Mouse (Mus musculus) bone marrow, adult 2 months (tissue): Measurements from ENCODE around the gene A930002H24Rik.

ENCODE experiments used
- CTCF ChIP-seq: fragments of 200-500 bp; IDR thresholded peaks from 2 replicates; pipeline ENCODE4 v1.5.1; 2011; ENCODE audit warnings: low read length, control low read depth; ENCODE audit not compliant: control insufficient read depth, insufficient read depth
- POLR2A ChIP-seq: fragments of 200-500 bp; IDR thresholded peaks from 2 replicates; pipeline ENCODE4 v1.6.1; 2011; ENCODE audit warnings: low read depth, mild to moderate bottlenecking, control low read depth, low read length, borderline replicate concordance; ENCODE audit not compliant: control insufficient read depth

DNA sequence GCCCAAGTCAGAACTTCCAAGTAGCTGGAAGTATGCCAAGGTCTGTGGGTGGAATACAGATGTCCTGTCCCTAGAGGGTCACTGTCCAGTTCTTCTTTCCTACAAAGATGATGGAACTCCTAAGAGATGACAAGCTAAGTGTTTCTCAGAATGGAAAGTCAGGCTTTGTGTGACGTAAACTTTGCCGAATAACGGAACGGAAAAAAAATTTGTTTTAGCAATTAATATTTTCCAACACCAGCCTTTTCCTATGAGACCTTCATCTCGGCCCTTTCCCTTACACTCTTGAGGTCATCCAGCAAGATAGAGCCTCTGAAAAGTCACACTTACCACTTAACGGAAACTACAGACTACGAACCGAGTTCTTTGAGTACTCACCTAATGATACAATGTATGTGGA, 25.4 kb downstream of the A930002H24Rik start:
- no peak for TF ChIP-seq CTCF
- TF ChIP-seq POLR2A, result no peak
